Mouse (Mus musculus): ENCODE results near the gene Iqch. TPM values are rescaled to one million over a fixed set of nuclear protein-coding genes. Genes with fewer than 3 reads are reported as not detected.

Iqch gene
- total and polyA plus RNA-seq, 3 experiments: 0.06 TPM; not detected in 2

DNA sequence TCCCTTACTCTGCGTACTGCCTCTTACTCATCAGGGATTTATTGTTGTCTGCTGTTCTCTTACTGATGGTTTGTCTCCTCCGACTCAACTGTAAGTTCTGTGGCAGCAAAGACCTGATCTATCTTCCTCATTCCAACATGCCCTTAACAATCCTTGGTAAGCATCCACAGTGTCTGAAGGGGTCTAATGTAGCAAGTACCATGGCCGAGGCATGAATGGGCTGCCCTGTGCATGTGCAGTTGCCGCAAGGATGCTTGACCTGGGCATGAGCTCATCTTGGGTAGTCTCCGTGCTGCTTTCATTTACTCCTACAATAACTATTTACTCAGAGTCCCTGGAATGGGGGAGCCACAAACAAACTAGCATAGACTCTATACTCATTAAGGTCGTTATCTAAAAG lies 17.0 kb downstream of the Iqch start:
- Histone ChIP-seq H3K4me1 (ENCODE audit: control insufficient read depth, insufficient read depth, low read length) (peaks cover 2% of the 10 kb centered on the region; the same call in 1 of the 2 replicates), H3K9ac (ENCODE audit: low read depth, low read length) (no peak overlapping the region), H3K36me3 (ENCODE audit: control insufficient read depth, insufficient read depth, low read length) (no peaks in the 10 kb centered on the region), H3K27me3 (ENCODE audit: control insufficient read depth, insufficient read depth, low read length) (no peaks in the 10 kb centered on the region), H3K79me2 (replicated peaks; ENCODE audit: control insufficient read depth, insufficient read depth, low read length) (no peaks in the 10 kb centered on the region), H3K4me3 (no peak overlapping the region), H3K27ac (no peak overlapping the region)
- intact Hi-C loops (cut with DNase I): no loop called here
- 88% methylated on average over 6 of the region's 6 CpGs for WGBS
- no peak for TF ChIP-seq EP300 (IDR thresholded peaks at IDR 0.05; ENCODE audit: insufficient read depth, low read depth, low read length)
- no peak for DNase-seq

GRCm38 (mm10) chr9:63581778-63582177 lies 20.5 kb downstream of the Iqch start:
- Histone ChIP-seq H3K4me3 (no peak overlapping the region), H3K9ac (ENCODE audit: low read depth, low read length) (no peak overlapping the region), H3K36me3 (ENCODE audit: control insufficient read depth, insufficient read depth, low read length) (no peaks in the 10 kb centered on the region), H3K27me3 (ENCODE audit: control insufficient read depth, insufficient read depth, low read length) (no peaks in the 10 kb centered on the region), H3K79me2 (replicated peaks; ENCODE audit: control insufficient read depth, insufficient read depth, low read length) (no peaks in the 10 kb centered on the region), H3K27ac (no peak overlapping the region), H3K4me1 (ENCODE audit: control insufficient read depth, insufficient read depth, low read length) (peaks cover 2% of the 10 kb centered on the region; the same call in 1 of the 2 replicates)
- TF ChIP-seq POLR2A (IDR thresholded peaks at IDR 0.05; ENCODE audit: insufficient read depth, low read depth, low read length) (no peak), EP300 (IDR thresholded peaks at IDR 0.05; ENCODE audit: insufficient read depth, low read depth, low read length) (no peak), CTCF (IDR thresholded peaks at IDR 0.05) (no peak)
- DNase-seq: no peak
- WGBS: 60% methylated on average over 4 of the region's 4 CpGs
- intact Hi-C loops (cut with DNase I): no loop called here

- Histone ChIP-seq H3K27ac (no peak overlapping the region), H3K36me3 (ENCODE audit: control insufficient read depth, insufficient read depth, low read length) (no peaks in the 10 kb centered on the region), H3K4me3 (no peak overlapping the region), H3K4me1 (ENCODE audit: control insufficient read depth, insufficient read depth, low read length) (peaks cover 2% of the 10 kb centered on the region; the same call in 1 of the 2 replicates), H3K79me2 (replicated peaks; ENCODE audit: control insufficient read depth, insufficient read depth, low read length) (no peaks in the 10 kb centered on the region), H3K9ac (ENCODE audit: low read depth, low read length) (no peak overlapping the region), H3K27me3 (ENCODE audit: control insufficient read depth, insufficient read depth, low read length) (no peaks in the 10 kb centered on the region)
- intact Hi-C loops (cut with DNase I): no loop called here
- TF ChIP-seq POLR2A (IDR thresholded peaks at IDR 0.05; ENCODE audit: insufficient read depth, low read depth, low read length) (no peak), CTCF (IDR thresholded peaks at IDR 0.05) (no peak), EP300 (IDR thresholded peaks at IDR 0.05; ENCODE audit: insufficient read depth, low read depth, low read length) (no peak)
- DNase-seq: no peak
- WGBS: 77% methylated on average over 2 of the region's 2 CpGs
Observed at GRCm38 (mm10) chr9:63580046-63580445, 22.2 kb downstream of the Iqch start.

DNA sequence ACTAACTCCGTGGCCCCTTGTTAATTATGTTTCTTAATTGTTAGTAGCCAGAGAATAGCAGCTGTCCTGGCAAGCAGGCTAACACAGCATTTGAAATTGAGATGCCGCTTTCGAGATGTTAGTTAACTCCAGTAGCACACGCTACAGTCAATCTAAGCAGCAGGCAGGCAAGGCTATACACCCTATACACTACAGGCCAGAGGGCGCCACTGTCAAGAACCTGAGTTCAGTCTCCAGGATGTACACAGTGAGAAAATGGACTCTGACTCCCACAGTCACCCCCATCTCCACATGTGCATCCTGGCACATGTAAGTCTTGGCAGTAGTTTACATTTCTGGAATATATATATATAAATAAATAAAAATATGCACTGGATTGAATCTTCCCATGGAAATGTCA lies 22.6 kb downstream of the Iqch start:
- Histone ChIP-seq H3K9ac (ENCODE audit: low read depth, low read length) (no peak overlapping the region), H3K27ac (no peak overlapping the region), H3K79me2 (replicated peaks; ENCODE audit: control insufficient read depth, insufficient read depth, low read length) (no peaks in the 10 kb centered on the region), H3K36me3 (ENCODE audit: control insufficient read depth, insufficient read depth, low read length) (no peaks in the 10 kb centered on the region), H3K4me3 (no peak overlapping the region), H3K4me1 (ENCODE audit: control insufficient read depth, insufficient read depth, low read length) (peaks cover 2% of the 10 kb centered on the region; the same call in 1 of the 2 replicates), H3K27me3 (ENCODE audit: control insufficient read depth, insufficient read depth, low read length) (no peaks in the 10 kb centered on the region)
- TF ChIP-seq CTCF (IDR thresholded peaks at IDR 0.05) (0 out of 2 replicates have a peak, but pooled peaks have one; percentile 4), EP300 (IDR thresholded peaks at IDR 0.05; ENCODE audit: insufficient read depth, low read depth, low read length) (no peak), POLR2A (IDR thresholded peaks at IDR 0.05; ENCODE audit: insufficient read depth, low read depth, low read length) (no peak)
- DNase-seq: no peak
- intact Hi-C loops (cut with DNase I): no loop called here
- 93% methylated on average over 5 of the region's 5 CpGs for WGBS

DNA sequence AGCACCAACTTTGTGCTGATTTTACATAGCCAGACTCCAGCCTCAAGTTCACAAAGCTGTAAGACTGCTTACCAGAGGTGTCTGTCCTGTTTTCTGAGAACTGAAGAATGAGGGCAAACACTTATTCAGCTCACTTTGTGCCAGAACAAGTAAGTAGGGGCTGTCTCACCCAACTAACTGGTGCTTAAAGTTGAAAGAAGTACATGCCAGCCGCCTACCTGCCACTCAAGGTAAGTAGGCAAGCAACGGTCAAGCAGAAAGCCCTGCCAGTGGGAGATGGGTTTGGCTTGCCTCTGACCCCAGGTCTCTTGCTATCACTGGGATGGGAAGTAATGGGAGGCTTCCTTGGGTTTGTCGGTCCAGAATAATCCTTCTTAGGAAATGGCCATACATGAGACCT lies 24.8 kb downstream of the Iqch start:
- intact Hi-C loops (cut with DNase I): no loop called here
- Histone ChIP-seq H3K27ac (no peak overlapping the region), H3K9ac (ENCODE audit: low read depth, low read length) (no peak overlapping the region), H3K4me1 (ENCODE audit: control insufficient read depth, insufficient read depth, low read length) (peaks cover 2% of the 10 kb centered on the region; the same call in 1 of the 2 replicates), H3K27me3 (ENCODE audit: control insufficient read depth, insufficient read depth, low read length) (no peaks in the 10 kb centered on the region), H3K36me3 (ENCODE audit: control insufficient read depth, insufficient read depth, low read length) (no peaks in the 10 kb centered on the region), H3K4me3 (no peak overlapping the region), H3K79me2 (replicated peaks; ENCODE audit: control insufficient read depth, insufficient read depth, low read length) (no peaks in the 10 kb centered on the region)
- TF ChIP-seq CTCF (IDR thresholded peaks at IDR 0.05) (no peak), POLR2A (IDR thresholded peaks at IDR 0.05; ENCODE audit: insufficient read depth, low read depth, low read length) (no peak), EP300 (IDR thresholded peaks at IDR 0.05; ENCODE audit: insufficient read depth, low read depth, low read length) (no peak)
- WGBS: 74% methylated on average over 3 of the region's 3 CpGs
- DNase-seq: no peak

GRCm38 (mm10) chr9:63572874-63573273 lies 29.4 kb downstream of the Iqch start:
- H3K36me3 ChIP-seq (ENCODE audit: control insufficient read depth, insufficient read depth, low read length): no peaks in the 10 kb centered on the region
- no peak for DNase-seq
- H3K27ac ChIP-seq: no peak overlapping the region
- no peak overlapping the region for H3K9ac ChIP-seq (ENCODE audit: low read depth, low read length)
- peaks cover 2% of the 10 kb centered on the region; the same call in 1 of the 2 replicates for H3K4me1 ChIP-seq (ENCODE audit: control insufficient read depth, insufficient read depth, low read length)
- no peak overlapping the region for H3K4me3 ChIP-seq
- no peaks in the 10 kb centered on the region; the same call in 1 of the 2 replicates for H3K27me3 ChIP-seq (ENCODE audit: control insufficient read depth, insufficient read depth, low read length)
- WGBS: 81% methylated on average over 7 of the region's 7 CpGs
- H3K79me2 ChIP-seq (replicated peaks; ENCODE audit: control insufficient read depth, insufficient read depth, low read length): no peaks in the 10 kb centered on the region
- intact Hi-C loops (cut with DNase I): loop anchor here (5.0 kb wide), 1 partner anchor 269 kb away; no protein-coding TSS in a partner anchor
- TF ChIP-seq EP300 (IDR thresholded peaks at IDR 0.05; ENCODE audit: insufficient read depth, low read depth, low read length) (no peak), CTCF (IDR thresholded peaks at IDR 0.05) (peak; percentile 39), POLR2A (IDR thresholded peaks at IDR 0.05; ENCODE audit: insufficient read depth, low read depth, low read length) (no peak)

Measured in heart, adult 2 months (tissue).